Mouse (Mus musculus) forebrain, embryonic 16.5 days (tissue): Measurements from ENCODE around the gene Sema4f. TPM values are rescaled to one million over a fixed set of nuclear protein-coding genes. Genes with fewer than 3 reads are reported as not detected.

Experiments
- ATAC-seq: fragments of 200-750 bp; cut with Nextera tagmentation; 2 replicates; pipeline ENCODE4 v1.8.0; 2017; ENCODE audit warnings: mild to moderate bottlenecking, moderate library complexity
- H3K27ac ChIP-seq: fragments of 300-500 bp; sonication (generic); 2 replicates; pipeline ENCODE4 v1.5.1; 2014; ENCODE audit warnings: low read length, control low read depth
- H3K27me3 ChIP-seq: fragments of 300-500 bp; sonication (generic); replicated peaks from 2 replicates; pipeline ENCODE4 v1.6.1; 2014; ENCODE audit warnings: low read length; ENCODE audit not compliant: control insufficient read depth, insufficient read depth
- H3K36me3 ChIP-seq: fragments of 300-500 bp; sonication (generic); 2 replicates; pipeline ENCODE4 v1.6.1; 2014; ENCODE audit not compliant: control insufficient read depth, insufficient read depth
- H3K4me1 ChIP-seq: fragments of 300-500 bp; sonication (generic); replicated peaks from 2 replicates; pipeline ENCODE4 v1.6.1; 2014; ENCODE audit warnings: low read length; ENCODE audit not compliant: control insufficient read depth, insufficient read depth
- H3K4me2 ChIP-seq: fragments of 300-500 bp; sonication (generic); 2 replicates; pipeline ENCODE4 v1.6.1; 2014; ENCODE audit warnings: mild to moderate bottlenecking, low read length, control low read depth
- H3K4me3 ChIP-seq: fragments of 300-500 bp; sonication (generic); replicated peaks from 2 replicates; pipeline ENCODE4 v1.5.1; 2014; ENCODE audit warnings: mild to moderate bottlenecking, low read length, control low read depth
- H3K9ac ChIP-seq: fragments of 300-500 bp; sonication (generic); replicated peaks from 2 replicates; pipeline ENCODE4 v1.6.1; 2014; ENCODE audit warnings: low read depth, low read length, control low read depth
- H3K9me3 ChIP-seq: fragments of 300-500 bp; sonication (generic); 2 replicates; pipeline ENCODE4 v1.6.1; 2016; ENCODE audit warnings: low read length; ENCODE audit not compliant: control insufficient read depth
- WGBS: fragments of 180-500 bp; shearing (Covaris S2); extraction: QIAGEN DNeasy Blood & Tissue Kit; methylation state at CpG from one replicate; pipeline ENCODE4 v1.1.7; 2014; 5-methylcytosine and 5-hydroxymethylcytosine counted together
- polyA plus RNA-seq: library from polyadenylated mRNA; unstranded; fragments of >200 nt; fragmentation: Nextera tagmentation; extraction: Ambion mirVana; gene quantifications from 2 replicates; pipeline ENCODE4 v1.2.1, GENCODE M21; 2015

The Sema4f gene
- polyA plus RNA-seq, 1 experiment from 2014 or later, result 18.7 TPM

DNA sequence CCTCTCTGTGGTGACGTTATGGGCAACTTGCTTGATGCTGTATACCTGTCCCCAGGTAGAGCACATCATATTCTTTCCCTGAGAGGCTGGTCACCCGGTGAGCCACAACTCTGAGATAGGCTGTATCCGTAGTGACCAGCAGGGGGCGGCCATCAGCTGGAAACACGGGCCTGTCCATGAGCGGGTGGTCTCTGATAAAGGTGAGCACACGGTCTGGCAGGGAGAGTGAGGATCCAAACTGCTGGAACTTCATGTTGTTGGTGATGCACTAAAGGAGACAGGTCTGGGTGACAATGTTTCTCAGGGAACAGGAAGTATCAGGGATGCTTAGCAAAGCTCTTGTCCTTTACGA lies 21.8 kb downstream of the Sema4f start:
- Histone ChIP-seq H3K9ac (no peak overlapping the region), H3K4me1 (peaks cover 2% of the 10 kb centered on the region; the same call in 1 of the 2 replicates), H3K4me3 (no peak overlapping the region), H3K4me2 (no peak overlapping the region), H3K27ac (no peak overlapping the region), H3K27me3 (no peaks in the 10 kb centered on the region), H3K9me3 (no peaks in the 10 kb centered on the region), H3K36me3 (0 out of 2 replicates have a peak, but pooled peaks cover 2% of the 10 kb centered on the region)
- ATAC-seq, result peak; percentile 19; the same call in 1 of the 2 replicates
- 13% methylated on average over 8 of the region's 8 CpGs for WGBS

GRCm38 (mm10) chr6:82917076-82917777 lies 22.3 kb downstream of the Sema4f start:
- H3K27ac ChIP-seq, result peak overlapping the region; percentile 61; the same call in 1 of the 2 replicates

DNA sequence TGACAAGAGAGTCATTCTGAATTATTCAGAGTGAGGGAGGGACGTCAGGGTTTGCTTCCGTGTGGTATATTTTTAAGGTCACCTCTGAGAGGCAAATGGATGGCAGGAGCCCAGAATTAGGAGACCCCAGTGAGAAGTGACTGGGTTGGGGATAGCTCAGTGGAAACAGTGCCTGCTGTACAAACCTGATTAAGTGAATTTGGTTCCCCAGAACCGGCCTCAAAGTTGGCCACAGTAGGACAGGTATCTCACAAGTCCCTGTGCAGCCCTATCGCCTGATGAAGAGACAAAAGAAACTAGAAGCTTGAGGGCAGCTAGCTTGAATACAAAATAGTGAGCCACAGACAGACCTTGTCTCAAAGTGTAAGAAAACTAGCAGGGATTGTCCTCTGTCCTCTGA lies 23.1 kb downstream of the Sema4f start:
- no peaks in the 10 kb centered on the region for H3K9me3 ChIP-seq
- 80% methylated on average over 4 of the region's 4 CpGs for WGBS
- H3K4me1 ChIP-seq, result peaks cover 2% of the 10 kb centered on the region; the same call in 1 of the 2 replicates
- H3K4me2 ChIP-seq, result no peak overlapping the region
- H3K4me3 ChIP-seq, result no peak overlapping the region
- no peak overlapping the region; the same call in 1 of the 2 replicates for H3K27ac ChIP-seq
- no peak overlapping the region for H3K9ac ChIP-seq
- ATAC-seq, result no peak
- H3K36me3 ChIP-seq, result 0 out of 2 replicates have a peak, but pooled peaks cover 2% of the 10 kb centered on the region
- no peaks in the 10 kb centered on the region for H3K27me3 ChIP-seq

More at GRCm38 (mm10) chr6:82917076-82917777, 22.3 kb downstream of the Sema4f start:
- Histone ChIP-seq H3K4me2 (no peak overlapping the region), H3K27me3 (no peaks in the 10 kb centered on the region), H3K9ac (no peak overlapping the region), H3K9me3 (no peaks in the 10 kb centered on the region), H3K4me3 (no peak overlapping the region), H3K4me1 (peaks cover 2% of the 10 kb centered on the region; the same call in 1 of the 2 replicates), H3K36me3 (0 out of 2 replicates have a peak, but pooled peaks cover 2% of the 10 kb centered on the region)
- WGBS, result 55% methylated on average over 26 of the region's 26 CpGs
- peak; percentile 90 for ATAC-seq

GRCm38 (mm10) chr6:82915889-82916288 lies 23.7 kb downstream of the Sema4f start:
- Histone ChIP-seq H3K9me3 (no peaks in the 10 kb centered on the region), H3K36me3 (0 out of 2 replicates have a peak, but pooled peaks cover 2% of the 10 kb centered on the region), H3K4me3 (no peak overlapping the region), H3K4me2 (no peak overlapping the region), H3K9ac (no peak overlapping the region), H3K27me3 (no peaks in the 10 kb centered on the region), H3K4me1 (peaks cover 2% of the 10 kb centered on the region; the same call in 1 of the 2 replicates), H3K27ac (no peak overlapping the region)
- 19% methylated on average over 3 of the region's 3 CpGs for WGBS
- ATAC-seq, result no peak

DNA sequence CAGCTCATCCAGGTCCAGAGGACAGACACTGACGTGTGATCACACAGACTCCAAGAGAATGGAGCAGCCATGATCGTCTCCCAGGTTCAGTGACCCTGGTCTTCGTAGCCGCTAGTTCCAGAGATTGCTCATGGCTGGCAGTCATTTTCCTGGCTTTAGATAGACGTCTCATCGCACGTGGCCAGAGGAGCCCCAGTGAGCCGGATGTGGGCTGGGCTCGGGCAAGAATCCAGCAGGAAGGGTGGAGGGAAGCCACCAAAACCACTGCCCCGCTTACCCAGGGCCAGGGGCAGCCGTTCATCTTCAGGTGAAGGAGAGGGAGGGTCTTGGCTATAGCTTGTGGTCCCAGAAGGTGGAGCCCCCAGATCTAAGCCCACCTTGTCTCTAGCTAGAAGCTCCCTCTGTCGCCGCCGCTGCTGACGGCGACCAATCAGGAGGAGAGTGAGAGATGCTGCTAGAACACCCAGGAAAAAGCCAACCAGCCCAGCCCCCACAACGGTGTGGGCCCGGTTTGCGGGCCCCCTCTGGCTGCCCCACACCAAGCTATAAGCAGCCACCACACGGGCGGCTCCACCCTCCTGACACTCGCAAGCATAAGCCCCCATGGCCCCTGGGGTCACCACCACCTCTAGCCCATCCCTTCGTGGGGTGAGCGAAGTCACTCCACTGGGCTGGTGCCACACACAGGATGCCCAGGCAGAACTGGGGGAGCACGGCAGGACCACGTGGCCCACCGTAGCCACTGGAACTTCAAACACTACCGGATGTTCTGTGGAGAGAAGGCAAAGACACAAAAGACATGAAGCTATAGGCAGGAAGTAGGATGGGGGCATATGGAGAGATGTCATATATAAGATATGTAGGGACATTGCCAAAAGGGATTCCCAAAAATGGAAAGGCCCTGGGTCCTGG lies 26.0 kb downstream of the Sema4f start:
- 84% methylated on average over 28 of the region's 28 CpGs for WGBS
- Histone ChIP-seq H3K36me3 (no peaks in the 10 kb centered on the region), H3K27ac (no peak overlapping the region), H3K27me3 (no peaks in the 10 kb centered on the region), H3K4me3 (no peak overlapping the region), H3K9me3 (no peaks in the 10 kb centered on the region), H3K4me2 (no peak overlapping the region), H3K4me1 (peaks cover 2% of the 10 kb centered on the region; the same call in 1 of the 2 replicates), H3K9ac (no peak overlapping the region)
- ATAC-seq, result no peak

- Histone ChIP-seq H3K9me3 (no peaks in the 10 kb centered on the region), H3K27ac (no peak overlapping the region), H3K4me2 (no peak overlapping the region), H3K36me3 (no peaks in the 10 kb centered on the region), H3K9ac (no peak overlapping the region), H3K4me1 (no peaks in the 10 kb centered on the region), H3K4me3 (no peak overlapping the region), H3K27me3 (no peaks in the 10 kb centered on the region)
- WGBS, result 90% methylated on average over 5 of the region's 5 CpGs
- no peak for ATAC-seq
Measured at GRCm38 (mm10) chr6:82911303-82911702, 28.3 kb downstream of the Sema4f start.

DNA sequence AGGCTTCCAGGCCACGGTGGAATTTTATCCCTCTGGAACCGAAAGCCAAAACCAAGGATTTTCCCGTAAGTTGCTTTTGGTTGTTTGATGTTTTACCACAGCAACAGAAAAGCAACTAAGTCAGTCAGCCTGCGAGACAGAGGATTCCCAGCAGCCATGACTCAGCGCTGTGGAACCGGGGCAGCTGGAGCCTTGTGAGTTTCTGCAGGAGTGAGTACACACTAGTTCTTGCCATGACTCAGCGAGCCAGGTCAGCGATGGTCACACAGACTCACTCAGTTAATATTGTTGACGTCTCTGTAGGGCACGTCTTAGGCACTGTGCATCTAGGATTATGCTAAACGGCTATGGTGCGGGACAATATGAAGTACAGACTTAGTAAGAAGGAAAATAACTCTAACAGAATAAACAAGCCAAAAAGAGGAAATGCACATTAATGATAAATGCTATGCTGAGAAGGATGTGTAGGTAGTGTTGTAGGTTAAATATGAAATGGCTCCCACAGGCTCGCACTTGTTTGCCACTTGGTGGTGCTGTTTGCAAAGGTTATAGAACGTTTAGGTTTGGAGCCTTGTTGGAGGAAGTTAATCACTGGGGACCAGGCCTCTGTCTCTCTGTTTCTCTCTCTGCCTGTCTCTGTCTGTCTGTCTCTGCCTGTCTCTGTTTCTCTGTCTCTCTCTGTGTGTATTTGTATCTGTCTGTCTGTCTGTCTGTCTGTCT lies 30.3 kb downstream of the Sema4f start:
- H3K9me3 ChIP-seq, result no peaks in the 10 kb centered on the region
- no peak overlapping the region for H3K4me3 ChIP-seq
- no peak overlapping the region for H3K27ac ChIP-seq
- no peak overlapping the region for H3K4me2 ChIP-seq
- H3K9ac ChIP-seq, result no peak overlapping the region
- WGBS, result 68% methylated on average over 14 of the region's 14 CpGs
- H3K4me1 ChIP-seq, result no peaks in the 10 kb centered on the region
- ATAC-seq, result peak; percentile 39; the same call in 1 of the 2 replicates
- H3K36me3 ChIP-seq, result no peaks in the 10 kb centered on the region
- H3K27me3 ChIP-seq, result no peaks in the 10 kb centered on the region

- no peaks in the 10 kb centered on the region for H3K4me1 ChIP-seq
- no peaks in the 10 kb centered on the region for H3K9me3 ChIP-seq
- H3K36me3 ChIP-seq, result no peaks in the 10 kb centered on the region
- H3K27me3 ChIP-seq, result no peaks in the 10 kb centered on the region
- H3K4me2 ChIP-seq, result no peak overlapping the region
- WGBS, result 87% methylated on average over 8 of the region's 8 CpGs
- H3K27ac ChIP-seq, result no peak overlapping the region
- no peak for ATAC-seq
- no peak overlapping the region for H3K4me3 ChIP-seq
- no peak overlapping the region for H3K9ac ChIP-seq
Measured at GRCm38 (mm10) chr6:82908034-82908433, 31.5 kb downstream of the Sema4f start.

- H3K36me3 ChIP-seq, result no peaks in the 10 kb centered on the region
- no peak overlapping the region for H3K27ac ChIP-seq
- H3K4me3 ChIP-seq, result no peak overlapping the region
- WGBS, result 88% methylated on average over 3 of the region's 3 CpGs
- no peaks in the 10 kb centered on the region for H3K27me3 ChIP-seq
- H3K4me2 ChIP-seq, result no peak overlapping the region
- H3K9me3 ChIP-seq, result no peaks in the 10 kb centered on the region
- H3K9ac ChIP-seq, result no peak overlapping the region
- ATAC-seq, result no peak
- H3K4me1 ChIP-seq, result no peaks in the 10 kb centered on the region
Measured at GRCm38 (mm10) chr6:82906985-82907384, 32.6 kb downstream of the Sema4f start.
